Mouse (Mus musculus) MEL (cell line): ENCODE results near the gene Inpp5a. TPM values are rescaled to one million over a fixed set of nuclear protein-coding genes. Genes with fewer than 3 reads are reported as not detected.

Source experiments
- DNase-seq: peaks from one replicate; pipeline ENCODE4 v3.0.0; 2011; ENCODE audit warnings: low read depth, low spot score
- H3K27ac ChIP-seq: 2 replicates; pipeline ENCODE4 v1.5.1; 2012; ENCODE audit warnings: low read depth, mild to moderate bottlenecking, control low read depth, low read length, moderate library complexity; ENCODE audit not compliant: control insufficient read depth
- H3K27me3 ChIP-seq, 2 experiments: fragments of 150-350 bp in 1 of 2; sonication (generic) in 1 of 2; 2 replicates each; pipeline ENCODE4 v1.6.1; 2012; ENCODE audit warnings: low read length in 2 of 2, mild to moderate bottlenecking in 2 of 2, improper control_type of control experiment in 1 of 2, moderate library complexity in 1 of 2; ENCODE audit not compliant: insufficient read depth in 2 of 2, control insufficient read depth in 1 of 2
- H3K36me3 ChIP-seq, 2 experiments: 2 replicates each; pipeline ENCODE4 v1.6.1; 2012 to 2014; ENCODE audit warnings: low read length in 2 of 2, improper control_type of control experiment in 1 of 2, inconsistent platforms in 1 of 2, mild to moderate bottlenecking in 1 of 2; ENCODE audit not compliant: insufficient read depth in 2 of 2, control insufficient read depth in 1 of 2
- H3K4me1 ChIP-seq, 2 experiments: fragments of 150-350 bp in 1 of 2; sonication (generic) in 1 of 2; 2 replicates each; pipeline ENCODE4 v1.6.1; 2012; ENCODE audit warnings: low read length in 2 of 2, improper control_type of control experiment in 1 of 2, mild to moderate bottlenecking in 1 of 2; ENCODE audit not compliant: insufficient read depth in 2 of 2, control insufficient read depth in 1 of 2
- H3K4me3 ChIP-seq, 2 experiments: fragments of 150-350 bp in 1 of 2; sonication (generic) in 1 of 2; 2 replicates each; pipeline ENCODE4 v1.5.1; 2012; ENCODE audit warnings: low read depth in 2 of 2, low read length in 2 of 2, mild to moderate bottlenecking in 2 of 2, moderate library complexity in 2 of 2, control low read depth in 1 of 2, improper control_type of control experiment in 1 of 2; ENCODE audit not compliant: control insufficient read depth in 1 of 2, insufficient read depth in 1 of 2
- H3K79me2 ChIP-seq: 2 replicates; pipeline ENCODE4 v1.6.1; 2012; ENCODE audit warnings: mild to moderate bottlenecking, low read length, moderate library complexity; ENCODE audit not compliant: control insufficient read depth, poor library complexity, insufficient read depth
- H3K9ac ChIP-seq: 2 replicates; pipeline ENCODE4 v1.6.1; 2012; ENCODE audit warnings: low read depth, mild to moderate bottlenecking, control low read depth, low read length, moderate library complexity; ENCODE audit not compliant: control insufficient read depth, poor library complexity, severe bottlenecking
- H3K9me3 ChIP-seq: fragments of 150-350 bp; sonication (generic); replicated peaks from 2 replicates; pipeline ENCODE4 v1.6.1; 2012; ENCODE audit warnings: mild to moderate bottlenecking, low read length, improper control_type of control experiment, moderate library complexity; ENCODE audit not compliant: insufficient read depth
- CHD1 ChIP-seq: IDR thresholded peaks from 2 replicates; pipeline ENCODE4 v1.6.1; 2012; ENCODE audit warnings: low read depth, mild to moderate bottlenecking, inconsistent platforms, low read length, improper control_type of control experiment
- EP300 ChIP-seq, 2 experiments: IDR thresholded peaks; 2 replicates each; pipeline ENCODE4 v1.6.1; 2011; ENCODE audit warnings: improper control_type of control experiment in 2 of 2, low read length in 2 of 2, low read depth in 1 of 2, mild to moderate bottlenecking in 1 of 2
- HCFC1 ChIP-seq: IDR thresholded peaks from 2 replicates; pipeline ENCODE4 v1.6.1; 2012; ENCODE audit warnings: low read depth, mild to moderate bottlenecking, inconsistent platforms, low read length, improper control_type of control experiment, moderate library complexity
- JUND ChIP-seq: IDR thresholded peaks from 2 replicates; pipeline ENCODE4 v1.6.1; 2011; ENCODE audit warnings: low read depth, mild to moderate bottlenecking, improper control_type of control experiment, low read length
- MAFK ChIP-seq: IDR thresholded peaks from 2 replicates; pipeline ENCODE4 v1.6.1; 2011; ENCODE audit warnings: low read depth, mild to moderate bottlenecking, low read length, improper control_type of control experiment, borderline replicate concordance
- MAZ ChIP-seq: IDR thresholded peaks from 2 replicates; pipeline ENCODE4 v1.6.1; 2012; ENCODE audit warnings: low read depth, mild to moderate bottlenecking, inconsistent platforms, low read length, improper control_type of control experiment
- MXI1 ChIP-seq: IDR thresholded peaks from 2 replicates; pipeline ENCODE4 v1.6.1; 2011; ENCODE audit warnings: mild to moderate bottlenecking, low read depth, low read length, improper control_type of control experiment
- MYB ChIP-seq: IDR thresholded peaks from 2 replicates; pipeline ENCODE4 v1.6.1; 2011; ENCODE audit warnings: mild to moderate bottlenecking, low read depth, low read length, improper control_type of control experiment
- NRF1 ChIP-seq: IDR thresholded peaks from 2 replicates; pipeline ENCODE4 v1.6.1; 2014; ENCODE audit warnings: low read depth, mild to moderate bottlenecking, inconsistent platforms, low read length, improper control_type of control experiment, moderate library complexity; ENCODE audit not compliant: poor library complexity, insufficient read depth, severe bottlenecking
- POLR2A ChIP-seq, 2 experiments: IDR thresholded peaks; 2 replicates each; pipeline ENCODE4 v1.6.1; 2011 to 2012; ENCODE audit warnings: low read length in 2 of 2, mild to moderate bottlenecking in 2 of 2, control low read depth in 1 of 2, improper control_type of control experiment in 1 of 2, low read depth in 1 of 2, moderate library complexity in 1 of 2; ENCODE audit not compliant: control insufficient read depth in 1 of 2, insufficient read depth in 1 of 2, poor library complexity in 1 of 2
- POLR2AphosphoS2 ChIP-seq: IDR thresholded peaks from 2 replicates; pipeline ENCODE4 v1.6.1; 2011; ENCODE audit warnings: low read length, improper control_type of control experiment
- RAD21 ChIP-seq: IDR thresholded peaks from 2 replicates; pipeline ENCODE4 v1.6.1; 2011; ENCODE audit warnings: mild to moderate bottlenecking, low read depth, low read length, improper control_type of control experiment
- SIN3A ChIP-seq: IDR thresholded peaks from 2 replicates; pipeline ENCODE4 v1.6.1; 2012; ENCODE audit warnings: low read length, improper control_type of control experiment, inconsistent platforms
- SMC3 ChIP-seq: IDR thresholded peaks from 2 replicates; pipeline ENCODE4 v1.6.1; 2011; ENCODE audit warnings: low read depth, low read length, improper control_type of control experiment
- TBP ChIP-seq: IDR thresholded peaks from 2 replicates; pipeline ENCODE4 v1.8.0; 2011; ENCODE audit warnings: low read depth, low read length, improper control_type of control experiment
- UBTF ChIP-seq: IDR thresholded peaks from 2 replicates; pipeline ENCODE4 v1.6.1; 2012; ENCODE audit warnings: low read depth, mild to moderate bottlenecking, inconsistent platforms, low read length, improper control_type of control experiment, moderate library complexity, borderline replicate concordance; ENCODE audit not compliant: insufficient read depth
- USF1 ChIP-seq: IDR thresholded peaks from 2 replicates; pipeline ENCODE4 v1.6.1; 2014; ENCODE audit warnings: low read depth, mild to moderate bottlenecking, inconsistent platforms, low read length, improper control_type of control experiment, moderate library complexity
- USF2 ChIP-seq, 2 experiments: IDR thresholded peaks; 2 replicates each; pipeline ENCODE4 v1.6.1; 2011 to 2012; ENCODE audit warnings: improper control_type of control experiment in 2 of 2, low read length in 2 of 2, borderline replicate concordance in 1 of 2, inconsistent platforms in 1 of 2, low read depth in 1 of 2, mild to moderate bottlenecking in 1 of 2; ENCODE audit not compliant: insufficient read depth in 1 of 2
- ZNF384 ChIP-seq: IDR thresholded peaks from 2 replicates; pipeline ENCODE4 v1.6.1; 2012; ENCODE audit warnings: low read depth, mild to moderate bottlenecking, inconsistent platforms, low read length, improper control_type of control experiment
- polyA plus RNA-seq, 2 experiments: library from polyadenylated mRNA; stranded (reverse) in 1 of 2; unstranded in 1 of 2; fragments of >175 nt in 1 of 2; fragments of >200 nt in 1 of 2; gene quantifications; 2 replicates each; pipeline versions ENCODE4 v1.2.1 to v1.2.4; 2012; ENCODE audit warnings: low replicate concordance in 2 of 2, low read depth in 1 of 2; ENCODE audit not compliant: insufficient read length in 2 of 2, insufficient read depth in 1 of 2, missing spikeins in 1 of 2
- total RNA-seq: library from RNA; depleted of rRNA; stranded (reverse); fragments of 300-350 nt; gene quantifications from 2 replicates; pipeline ENCODE4 v1.2.3, GENCODE M21; 2012

The Inpp5a gene
- total and polyA plus RNA-seq, 3 experiments = 5.7 to 14.4 TPM; not detected in 1

DNA sequence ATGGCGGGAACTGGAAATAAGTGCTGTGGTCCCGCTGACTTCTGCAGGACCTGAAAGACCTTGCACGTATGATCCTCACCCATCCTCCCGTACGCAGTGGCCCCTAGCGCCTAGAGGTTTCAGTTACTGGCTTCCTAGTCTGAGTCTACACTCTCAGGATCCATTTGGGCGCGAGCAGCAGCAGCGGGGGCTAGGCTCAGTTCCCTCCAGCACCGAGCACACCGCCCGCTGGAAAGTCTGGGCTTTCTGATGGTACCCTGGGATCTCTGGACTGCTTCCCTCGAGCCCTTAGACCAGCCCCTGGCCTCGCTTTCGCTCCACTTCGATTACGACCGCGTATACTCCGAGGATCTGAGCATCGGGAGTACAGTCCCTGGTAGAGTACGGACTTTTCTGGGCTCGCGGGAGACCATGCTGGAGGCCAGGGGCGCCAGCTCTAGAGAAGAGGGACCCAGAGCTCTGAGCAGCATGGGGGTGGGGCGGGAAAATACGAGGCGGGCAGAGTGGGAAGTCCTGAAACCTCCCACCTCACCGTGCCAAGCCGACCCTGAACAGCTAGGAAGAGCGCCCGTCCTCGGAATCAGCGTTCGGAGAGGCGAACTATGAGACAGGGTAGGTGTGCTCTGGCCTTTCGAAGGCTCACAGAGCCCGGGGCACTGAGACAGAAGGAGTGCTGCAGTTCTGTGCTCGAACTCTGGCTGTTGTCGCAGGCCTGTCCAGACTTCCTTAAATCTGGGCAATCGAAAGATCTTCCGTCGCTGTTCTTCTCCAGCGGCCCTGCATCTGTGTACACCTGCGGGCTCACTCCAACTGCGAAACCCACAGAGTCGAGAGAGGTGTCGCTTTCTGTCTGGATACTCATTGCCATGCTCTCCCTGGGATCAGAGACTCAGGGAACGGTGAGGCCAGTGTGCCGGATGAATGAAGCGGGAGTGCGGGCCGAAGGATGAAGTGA, 195.6 kb downstream of the Inpp5a start:
- H3K9ac ChIP-seq = no peak overlapping the region
- no peaks in the 10 kb centered on the region for H3K36me3 ChIP-seq
- TF ChIP-seq EP300 (IDR thresholded peaks at IDR 0.05; ENCODE audit: low read depth in 1 of 2, low read length in 2 of 2) (no peak), USF2 (IDR thresholded peaks at IDR 0.05; ENCODE audit: borderline replicate concordance in 1 of 2, insufficient read depth in 1 of 2, low read depth in 1 of 2, low read length in 2 of 2) (no peak), POLR2AphosphoS2 (no peak), UBTF (no peak), RAD21 (no peak), TBP (no peak), MAZ (no peak), MXI1 (no peak), SMC3 (no peak), CHD1 (no peak), SIN3A (no peak), MAFK (no peak), USF1 (no peak), ZNF384 (no peak), POLR2A (IDR thresholded peaks at IDR 0.05; ENCODE audit: control insufficient read depth in 1 of 2, insufficient read depth in 1 of 2, low read depth in 1 of 2, low read length in 2 of 2, poor library complexity in 1 of 2) (no peak), MYB (no peak), HCFC1 (no peak), JUND (no peak), NRF1 (no peak)
- no peak for DNase-seq
- no peak overlapping the region for H3K27ac ChIP-seq
- H3K4me3 ChIP-seq = no peak overlapping the region
- H3K79me2 ChIP-seq = no peaks in the 10 kb centered on the region
- H3K9me3 ChIP-seq = no peaks in the 10 kb centered on the region
- no peaks in the 10 kb centered on the region; a peak in 1 of 4 replicates for H3K4me1 ChIP-seq
- no peaks in the 10 kb centered on the region; a peak in 1 of 4 replicates for H3K27me3 ChIP-seq
